Mouse (Mus musculus): ENCODE results near the gene Olfm3. TPM values are rescaled to one million over a fixed set of nuclear protein-coding genes. Genes with fewer than 3 reads are reported as not detected.

Gene Olfm3
- polyA plus RNA-seq, 1 experiment, result 48.8 TPM

GRCm38 (mm10) chr3:114930336-114930735, 26.5 kb downstream of the Olfm3 start:
- Histone ChIP-seq H3K4me1 (ENCODE audit: control insufficient read depth, insufficient read depth, low read length) (peaks cover 13% of the 10 kb centered on the region; the same call in 1 of the 2 replicates), H3K27me3 (ENCODE audit: control insufficient read depth, insufficient read depth, low read length) (no peaks in the 10 kb centered on the region), H3K27ac (ENCODE audit: insufficient read depth, low read length) (peak overlapping the region; percentile 93), H3K4me3 (replicated peaks; ENCODE audit: insufficient read depth, low read depth, low read length) (no peak overlapping the region)
- TF ChIP-seq CTCF (IDR thresholded peaks at IDR 0.05; ENCODE audit: borderline replicate concordance, insufficient read depth, low read depth, low read length), result no peak
- no peak for TF ChIP-seq POLR2A (IDR thresholded peaks at IDR 0.05; ENCODE audit: borderline replicate concordance, insufficient read depth, low read length)
- DNase-seq, result peak in 1 of 2 experiments; percentile 46
- 5% methylated on average over 2 of the region's 2 CpGs for WGBS

- TF ChIP-seq POLR2A (IDR thresholded peaks at IDR 0.05; ENCODE audit: borderline replicate concordance, insufficient read depth, low read length), result no peak
- 17% methylated on average over 2 of the region's 2 CpGs for WGBS
Measured at GRCm38 (mm10) chr3:114930796-114931195, 26.9 kb downstream of the Olfm3 start.

GRCm38 (mm10) chr3:114932881-114933280, 29.0 kb downstream of the Olfm3 start:
- Histone ChIP-seq H3K27ac (ENCODE audit: insufficient read depth, low read length) (peak overlapping the region; percentile 33; the same call in 1 of the 2 replicates), H3K4me3 (replicated peaks; ENCODE audit: insufficient read depth, low read depth, low read length) (no peak overlapping the region), H3K4me1 (ENCODE audit: control insufficient read depth, insufficient read depth, low read length) (peaks cover 16% of the 10 kb centered on the region; the same call in 1 of the 2 replicates), H3K27me3 (ENCODE audit: control insufficient read depth, insufficient read depth, low read length) (no peaks in the 10 kb centered on the region)
- TF ChIP-seq POLR2A (IDR thresholded peaks at IDR 0.05; ENCODE audit: borderline replicate concordance, insufficient read depth, low read length), result no peak
- TF ChIP-seq CTCF (IDR thresholded peaks at IDR 0.05; ENCODE audit: borderline replicate concordance, insufficient read depth, low read depth, low read length), result no peak
- 9% methylated on average over 2 of the region's 2 CpGs for WGBS
- DNase-seq, result peak in 1 of 2 experiments; percentile 74

More at GRCm38 (mm10) chr3:114930796-114931195, 26.9 kb downstream of the Olfm3 start:
- H3K27ac ChIP-seq (ENCODE audit: insufficient read depth, low read length), result peak overlapping the region; percentile 46; the same call in 1 of the 2 replicates
- H3K4me1 ChIP-seq (ENCODE audit: control insufficient read depth, insufficient read depth, low read length), result peaks cover 14% of the 10 kb centered on the region; the same call in 1 of the 2 replicates
- peak in 1 of 2 experiments; percentile 38 for DNase-seq
- no peaks in the 10 kb centered on the region for H3K27me3 ChIP-seq (ENCODE audit: control insufficient read depth, insufficient read depth, low read length)
- H3K4me3 ChIP-seq (replicated peaks; ENCODE audit: insufficient read depth, low read depth, low read length), result no peak overlapping the region

- Histone ChIP-seq H3K4me3 (replicated peaks; ENCODE audit: insufficient read depth, low read depth, low read length) (no peak overlapping the region), H3K4me1 (ENCODE audit: control insufficient read depth, insufficient read depth, low read length) (peaks cover 3% of the 10 kb centered on the region), H3K27ac (ENCODE audit: insufficient read depth, low read length) (no peak overlapping the region), H3K27me3 (ENCODE audit: control insufficient read depth, insufficient read depth, low read length) (no peaks in the 10 kb centered on the region)
- DNase-seq, result no peak
- TF ChIP-seq POLR2A (IDR thresholded peaks at IDR 0.05; ENCODE audit: borderline replicate concordance, insufficient read depth, low read length) (no peak), CTCF (IDR thresholded peaks at IDR 0.05; ENCODE audit: borderline replicate concordance, insufficient read depth, low read depth, low read length) (no peak)
Measured at GRCm38 (mm10) chr3:114954904-114955303, 51.0 kb downstream of the Olfm3 start.

- WGBS, result 85% methylated on average over 7 of the region's 7 CpGs
- Histone ChIP-seq H3K27ac (ENCODE audit: insufficient read depth, low read length) (no peak overlapping the region; the same call in 1 of the 2 replicates), H3K27me3 (ENCODE audit: control insufficient read depth, insufficient read depth, low read length) (no peaks in the 10 kb centered on the region), H3K4me1 (ENCODE audit: control insufficient read depth, insufficient read depth, low read length) (peaks cover 13% of the 10 kb centered on the region; the same call in 1 of the 2 replicates), H3K4me3 (replicated peaks; ENCODE audit: insufficient read depth, low read depth, low read length) (no peak overlapping the region)
- no peak for DNase-seq
- no peak for TF ChIP-seq CTCF (IDR thresholded peaks at IDR 0.05; ENCODE audit: borderline replicate concordance, insufficient read depth, low read depth, low read length)
- no peak for TF ChIP-seq POLR2A (IDR thresholded peaks at IDR 0.05; ENCODE audit: borderline replicate concordance, insufficient read depth, low read length)
Measured at GRCm38 (mm10) chr3:114959311-114959967, 55.6 kb downstream of the Olfm3 start.

GRCm38 (mm10) chr3:114962316-114963083, 58.6 kb downstream of the Olfm3 start:
- H3K4me3 ChIP-seq (replicated peaks; ENCODE audit: insufficient read depth, low read depth, low read length), result no peak overlapping the region
- WGBS, result 7% methylated on average over 4 of the region's 4 CpGs
- peak; percentile 84 to 97 for DNase-seq
- peak overlapping the region; percentile 74; the same call in 1 of the 2 replicates for H3K27ac ChIP-seq (ENCODE audit: insufficient read depth, low read length)
- H3K4me1 ChIP-seq (ENCODE audit: control insufficient read depth, insufficient read depth, low read length), result peaks cover 13% of the 10 kb centered on the region; the same call in 1 of the 2 replicates
- no peaks in the 10 kb centered on the region for H3K27me3 ChIP-seq (ENCODE audit: control insufficient read depth, insufficient read depth, low read length)
- peak; percentile 36; the same call in 1 of the 2 replicates for TF ChIP-seq POLR2A (IDR thresholded peaks at IDR 0.05; ENCODE audit: borderline replicate concordance, insufficient read depth, low read length)
- TF ChIP-seq CTCF (IDR thresholded peaks at IDR 0.05; ENCODE audit: borderline replicate concordance, insufficient read depth, low read depth, low read length), result 0 out of 2 replicates have a peak, but pooled peaks have one; percentile 11

GRCm38 (mm10) chr3:114971183-114971582, 67.3 kb downstream of the Olfm3 start:
- Histone ChIP-seq H3K27me3 (ENCODE audit: control insufficient read depth, insufficient read depth, low read length) (no peaks in the 10 kb centered on the region), H3K4me3 (replicated peaks; ENCODE audit: insufficient read depth, low read depth, low read length) (no peak overlapping the region), H3K4me1 (ENCODE audit: control insufficient read depth, insufficient read depth, low read length) (peaks cover 10% of the 10 kb centered on the region), H3K27ac (ENCODE audit: insufficient read depth, low read length) (no peak overlapping the region)
- TF ChIP-seq POLR2A (IDR thresholded peaks at IDR 0.05; ENCODE audit: borderline replicate concordance, insufficient read depth, low read length) (no peak), CTCF (IDR thresholded peaks at IDR 0.05; ENCODE audit: borderline replicate concordance, insufficient read depth, low read depth, low read length) (no peak)
- no peak for DNase-seq
